Mouse (Mus musculus) G1E (cell line): Measurements from ENCODE around the gene Papss2.

Experiments used
- CTCF ChIP-seq: IDR thresholded peaks from 2 replicates; pipeline ENCODE4 v1.5.1; 2012; ENCODE audit warnings: low read depth, low read length, inconsistent platforms, mixed read lengths
- POLR2AphosphoS5 ChIP-seq: IDR thresholded peaks from 2 replicates; pipeline ENCODE4 v1.6.1; 2012; ENCODE audit warnings: low read depth, low read length, inconsistent platforms; ENCODE audit not compliant: insufficient replicate concordance

GRCm38 (mm10) chr19:32607036-32607435, 11.4 kb downstream of the Papss2 start:
- TF ChIP-seq CTCF: no peak
- TF ChIP-seq POLR2AphosphoS5: no peak
